8 mouse cellular contexts compared by ENCODE assay signal in the genomic region with DNA sequence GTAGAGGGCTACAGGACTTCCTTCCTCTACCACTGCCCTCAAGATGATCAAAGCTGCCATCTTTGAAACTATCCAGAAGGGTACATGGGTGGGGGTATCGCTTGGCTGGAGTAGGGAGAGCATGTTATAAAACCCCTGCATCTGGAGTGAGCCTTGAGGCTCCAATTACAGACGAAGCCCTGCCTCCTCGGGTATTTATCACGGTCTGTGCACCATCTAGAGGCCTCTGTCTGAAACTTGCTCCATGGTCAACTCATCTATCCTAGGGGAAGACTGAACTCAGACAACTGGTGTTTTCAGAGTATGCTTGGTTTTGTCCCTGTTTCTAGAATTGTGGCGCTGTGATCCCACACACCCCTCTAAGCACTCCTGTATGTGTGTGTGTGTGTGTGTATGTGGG. TPM values are rescaled to one million over a fixed set of nuclear protein-coding genes. Genes with fewer than 3 reads are reported as not detected.
DNase-seq lines count a peak whose midpoint lies in the region; ATAC-seq lines count a peak whose summit lies in the region.

No protein-coding gene starts in this region.

- H3K9ac ChIP-seq in midbrain, embryonic 13.5 days (replicated peaks): no peak overlapping the region
- no peak overlapping the region for H3K9ac ChIP-seq in hindbrain, embryonic 14.5 days
- H3K9ac ChIP-seq in limb, embryonic 12.5 days (replicated peaks): no peak overlapping the region

- H3K27me3 ChIP-seq in midbrain, embryonic 13.5 days: no peaks in the 10 kb centered on the region
- no peaks in the 10 kb centered on the region for H3K27me3 ChIP-seq in midbrain, embryonic 10.5 days (ENCODE audit: low read depth, poor library complexity, severe bottlenecking)
- no peaks in the 10 kb centered on the region for H3K27me3 ChIP-seq in hindbrain, embryonic 14.5 days (ENCODE audit: control insufficient read depth, insufficient read depth, low read length)
- H3K27me3 ChIP-seq in limb, embryonic 12.5 days: no peaks in the 10 kb centered on the region

- 63% methylated on average over 5 of the region's 5 CpGs for WGBS in midbrain, embryonic 13.5 days
- 56% methylated on average over 5 of the region's 5 CpGs for WGBS in midbrain, embryonic 10.5 days
- 63% methylated on average over 5 of the region's 5 CpGs for WGBS in hindbrain, embryonic 14.5 days
- 25% methylated on average over 5 of the region's 5 CpGs for WGBS in limb, embryonic 12.5 days

- no peak overlapping the region for H3K4me2 ChIP-seq in midbrain, embryonic 13.5 days (replicated peaks)
- H3K4me2 ChIP-seq in hindbrain, embryonic 14.5 days (replicated peaks): no peak overlapping the region
- H3K4me2 ChIP-seq in limb, embryonic 12.5 days: no peak overlapping the region

- no peak overlapping the region for H3K4me3 ChIP-seq in midbrain, embryonic 13.5 days (replicated peaks)
- no peak overlapping the region for H3K4me3 ChIP-seq in midbrain, embryonic 10.5 days
- no peak overlapping the region for H3K4me3 ChIP-seq in hindbrain, embryonic 14.5 days (replicated peaks; ENCODE audit: low read length)
- H3K4me3 ChIP-seq in limb, embryonic 12.5 days (replicated peaks): no peak overlapping the region

- DNase-seq in CD4-positive, CD25-positive, alpha-beta regulatory T cell, adult 2 months (ENCODE audit: low read depth, low spot score): peak; percentile 8
- no peak for DNase-seq in midbrain, embryonic 10.5 days (ENCODE audit: low spot score)
- peak; percentile 42 for DNase-seq in hindbrain, embryonic 14.5 days (ENCODE audit: low spot score)
- DNase-seq in right cerebral cortex, postnatal 10 days (ENCODE audit: low spot score in 2 of 2): peak; percentile 64 to 67
- no peak for DNase-seq in urinary bladder, postnatal 10 days (ENCODE audit: low spot score)

- ATAC-seq in CD4-positive, CD25-positive, alpha-beta regulatory T cell, adult 4 months: no peak
- ATAC-seq in midbrain, embryonic 13.5 days: peak; percentile 83
- ATAC-seq in hindbrain, embryonic 14.5 days (ENCODE audit: low FRiP score): peak; percentile 67; the same call in 1 of the 2 replicates
- peak; percentile 33; the same call in 1 of the 2 replicates for ATAC-seq in limb, embryonic 12.5 days (ENCODE audit: insufficient number of reproducible peaks, insufficient read depth, low FRiP score, low TSS enrichment, low read depth)

- no peaks in the 10 kb centered on the region for H3K4me1 ChIP-seq in midbrain, embryonic 13.5 days (replicated peaks)
- H3K4me1 ChIP-seq in midbrain, embryonic 10.5 days: 0 out of 2 replicates have a peak, but pooled peaks cover 9% of the 10 kb centered on the region
- no peaks in the 10 kb centered on the region for H3K4me1 ChIP-seq in hindbrain, embryonic 14.5 days (replicated peaks; ENCODE audit: control insufficient read depth, insufficient read depth, low read length)
- H3K4me1 ChIP-seq in limb, embryonic 12.5 days (replicated peaks): peaks cover 21% of the 10 kb centered on the region

- H3K9me3 ChIP-seq in midbrain, embryonic 13.5 days: no peaks in the 10 kb centered on the region
- no peaks in the 10 kb centered on the region for H3K9me3 ChIP-seq in midbrain, embryonic 10.5 days (replicated peaks)
- H3K9me3 ChIP-seq in hindbrain, embryonic 14.5 days (ENCODE audit: control insufficient read depth, low read length): no peaks in the 10 kb centered on the region
- H3K9me3 ChIP-seq in limb, embryonic 12.5 days: no peaks in the 10 kb centered on the region

- no peak overlapping the region for H3K27ac ChIP-seq in midbrain, embryonic 13.5 days
- no peak overlapping the region for H3K27ac ChIP-seq in midbrain, embryonic 10.5 days (replicated peaks)
- H3K27ac ChIP-seq in hindbrain, embryonic 14.5 days: no peak overlapping the region
- H3K27ac ChIP-seq in limb, embryonic 12.5 days: no peak overlapping the region

- no peaks in the 10 kb centered on the region for H3K36me3 ChIP-seq in midbrain, embryonic 13.5 days
- no peaks in the 10 kb centered on the region for H3K36me3 ChIP-seq in midbrain, embryonic 10.5 days
- H3K36me3 ChIP-seq in hindbrain, embryonic 14.5 days (replicated peaks; ENCODE audit: control insufficient read depth, insufficient read depth): no peaks in the 10 kb centered on the region
- H3K36me3 ChIP-seq in limb, embryonic 12.5 days: no peaks in the 10 kb centered on the region

RNA-seq across cellular contexts. Expression of gene Dapl1, which starts 59.7 kb away (rescaled TPM):
- polyA plus RNA-seq in CD4-positive, CD25-positive, alpha-beta regulatory T cell, adult 4 months (2017; shearing (Covaris generic)): 10 to 100 TPM; 20.9 to 26.8 TPM
- polyA plus RNA-seq in midbrain, embryonic 13.5 days (2015; fragmentation: Nextera tagmentation; extraction: Ambion mirVana): 0.50 and 1.5 TPM in 2 replicates
- polyA plus RNA-seq in midbrain, embryonic 10.5 days (2016; fragmentation: Nextera tagmentation; extraction: Ambion mirVana): 0.84 and 1.8 TPM in 2 replicates
- polyA plus RNA-seq in hindbrain, embryonic 14.5 days (2014; fragmentation: Nextera tagmentation; extraction: Ambion mirVana): 0.53 TPM in 1 of 2 replicates, not detected in the other
- 2.1 and 2.2 TPM in 2 replicates for polyA plus RNA-seq in limb, embryonic 12.5 days (2016; fragmentation: Nextera tagmentation; extraction: Ambion mirVana)

Comparison
In these comparisons a context has a peak if more than half of its experiments do, and no peak if none do; other contexts are left out.
1. DNase-seq: peak in CD4-positive, CD25-positive, alpha-beta regulatory T cell, adult 2 months (single experiment), hindbrain, embryonic 14.5 days (single experiment) and right cerebral cortex, postnatal 10 days (2 of 2); none in midbrain, embryonic 10.5 days (single experiment) and urinary bladder, postnatal 10 days (single experiment).